Mouse (Mus musculus) neural tube, embryonic 14.5 days (tissue): Measurements from ENCODE around the gene Cnih4. TPM values are rescaled to one million over a fixed set of nuclear protein-coding genes. Genes with fewer than 3 reads are reported as not detected.

ENCODE experiments used
- ATAC-seq: fragments of 200-750 bp; cut with Nextera tagmentation; 2 replicates; pipeline ENCODE4 v1.8.0; 2017; ENCODE audit warnings: low read depth, mild to moderate bottlenecking, moderate TSS enrichment, moderate library complexity
- H3K27ac ChIP-seq: fragments of 300-500 bp; sonication (generic); 2 replicates; pipeline ENCODE4 v1.5.1; 2014; ENCODE audit warnings: low read depth, mild to moderate bottlenecking, control low read depth, low read length, moderate library complexity, mixed read lengths
- H3K27me3 ChIP-seq: fragments of 300-500 bp; sonication (generic); 2 replicates; pipeline ENCODE4 v1.6.1; 2014; ENCODE audit warnings: low read length; ENCODE audit not compliant: control insufficient read depth, insufficient read depth
- H3K36me3 ChIP-seq: fragments of 300-500 bp; sonication (generic); 2 replicates; pipeline ENCODE4 v1.6.1; 2014; ENCODE audit warnings: low read length, mixed read lengths; ENCODE audit not compliant: control insufficient read depth, insufficient read depth
- H3K4me1 ChIP-seq: fragments of 300-500 bp; sonication (generic); 2 replicates; pipeline ENCODE4 v1.6.1; 2014; ENCODE audit warnings: low read length; ENCODE audit not compliant: control insufficient read depth, insufficient read depth
- H3K4me2 ChIP-seq: fragments of 300-500 bp; sonication (generic); 2 replicates; pipeline ENCODE4 v1.6.1; 2014; ENCODE audit warnings: mild to moderate bottlenecking, low read depth, low read length, control low read depth
- H3K4me3 ChIP-seq: fragments of 300-500 bp; sonication (generic); 2 replicates; pipeline ENCODE4 v1.5.1; 2014; ENCODE audit warnings: low read depth, low read length, control low read depth, mixed read lengths
- H3K9ac ChIP-seq: fragments of 300-500 bp; sonication (generic); replicated peaks from 2 replicates; pipeline ENCODE4 v1.6.1; 2014; ENCODE audit warnings: low read depth, mild to moderate bottlenecking, control low read depth, low read length, mixed read lengths
- H3K9me3 ChIP-seq: fragments of 300-500 bp; sonication (generic); 2 replicates; pipeline ENCODE4 v1.6.1; 2016; ENCODE audit warnings: low read length; ENCODE audit not compliant: control insufficient read depth
- WGBS: fragments of 180-500 bp; shearing (Covaris S2); extraction: QIAGEN DNeasy Blood & Tissue Kit; methylation state at CpG from one replicate; pipeline ENCODE4 v1.1.7; 2014; 5-methylcytosine and 5-hydroxymethylcytosine counted together
- polyA plus RNA-seq: library from polyadenylated mRNA; unstranded; fragments of >200 nt; fragmentation: Nextera tagmentation; extraction: Ambion mirVana; gene quantifications from 2 replicates; pipeline ENCODE4 v1.2.1, GENCODE M21; 2014

Gene Cnih4
- polyA plus RNA-seq: 46.8 and 51.8 TPM in 2 replicates

GRCm38 (mm10) chr1:181143950-181144836, at the start of gene Cnih4, which contains the start of gene Nvl:
Gene Cnih4, plus strand, starts transcription at chr1:181144693.
Gene Nvl, minus strand, starts transcription at chr1:181144204.
- Histone ChIP-seq H3K4me2 (peak within 1 kb of the TSS; percentile 73), H3K9me3 (no peaks in the 10 kb centered on the region), H3K9ac (peak within 1 kb of the TSS; percentile 53), H3K27me3 (no peaks in the 10 kb centered on the region), H3K4me3 (peak within 1 kb of the TSS; percentile 92), H3K27ac (peak within 1 kb of the TSS; percentile 62), H3K36me3 (peaks cover 10% of the 10 kb centered on the region), H3K4me1 (peaks cover 12% of the 10 kb centered on the region)
- under 1% methylated on average over 52 of the region's 52 CpGs for WGBS
- peak; percentile 100 for ATAC-seq

DNA sequence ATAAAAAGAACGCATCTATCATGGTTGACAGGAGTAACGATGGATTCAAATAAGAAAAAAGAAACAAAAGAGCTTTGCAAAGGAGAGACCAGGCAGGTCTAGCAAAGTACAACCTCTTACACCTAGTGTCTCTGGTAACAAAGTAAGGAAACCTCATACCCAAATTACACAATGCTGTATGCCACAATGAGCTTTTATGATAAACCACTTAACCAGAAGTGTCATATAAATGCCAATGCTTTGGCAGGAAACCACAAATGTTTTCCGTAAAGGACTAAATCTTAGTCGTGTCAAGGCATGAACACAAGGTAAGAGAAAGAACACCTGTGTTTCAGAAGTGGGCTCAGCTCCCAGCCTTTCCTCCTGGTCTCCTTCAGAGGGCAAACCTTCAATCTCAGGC, 27.4 kb upstream of the Cnih4 start:
- ATAC-seq: no peak
- WGBS: 94% methylated on average over 4 of the region's 4 CpGs

DNA sequence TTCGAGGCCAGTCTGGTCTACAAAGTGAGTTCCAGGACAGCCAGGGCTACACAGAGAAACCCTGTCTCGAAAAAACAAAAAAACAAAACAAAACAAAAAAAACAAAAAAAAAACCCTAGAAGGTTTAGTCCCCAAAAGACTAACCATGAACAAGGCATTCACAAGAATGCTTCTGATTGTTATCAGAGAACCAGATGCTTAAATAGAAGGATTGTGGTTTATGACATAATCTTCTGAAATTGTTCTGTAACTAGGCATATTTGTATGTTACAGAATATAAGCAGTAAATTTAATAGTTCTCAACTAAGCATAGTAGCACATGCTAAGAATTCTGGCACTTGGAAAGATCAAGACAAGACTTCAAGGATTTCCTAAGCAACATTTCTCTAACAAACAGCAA, 20.3 kb upstream of the Cnih4 start:
- Histone ChIP-seq H3K27me3 (no peaks in the 10 kb centered on the region), H3K4me1 (no peaks in the 10 kb centered on the region), H3K9me3 (no peaks in the 10 kb centered on the region), H3K36me3 (peaks cover 57% of the 10 kb centered on the region), H3K4me3 (no peak overlapping the region), H3K4me2 (no peak overlapping the region), H3K9ac (no peak overlapping the region), H3K27ac (no peak overlapping the region)
- 98% methylated on average over 2 of the region's 2 CpGs for WGBS
- no peak for ATAC-seq

More for the DNA sequence above, 27.4 kb upstream of the Cnih4 start:
- Histone ChIP-seq H3K9me3 (no peaks in the 10 kb centered on the region), H3K4me1 (no peaks in the 10 kb centered on the region), H3K27ac (no peak overlapping the region), H3K27me3 (no peaks in the 10 kb centered on the region), H3K9ac (no peak overlapping the region), H3K4me2 (no peak overlapping the region), H3K4me3 (no peak overlapping the region), H3K36me3 (peaks cover 45% of the 10 kb centered on the region)

DNA sequence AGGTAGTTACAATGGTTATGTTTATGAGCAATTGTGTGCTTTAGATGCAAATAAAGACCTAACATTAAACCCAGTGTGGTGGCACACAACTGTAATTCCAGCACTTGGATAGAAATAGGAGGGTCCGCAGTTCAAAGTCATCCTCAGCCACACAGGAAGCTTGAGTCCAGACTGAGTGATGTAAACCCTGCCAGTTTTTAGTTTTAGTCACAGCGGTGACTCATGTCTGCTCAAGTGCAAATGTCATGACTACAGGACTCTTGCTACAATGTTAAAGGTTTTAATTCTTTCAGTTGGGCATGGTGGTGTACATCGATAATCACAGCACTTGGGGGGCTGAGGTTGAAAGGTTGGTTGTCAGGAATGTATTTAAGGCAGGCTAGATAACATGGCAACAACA, 18.6 kb upstream of the Cnih4 start:
- Histone ChIP-seq H3K9ac (no peak overlapping the region), H3K4me2 (no peak overlapping the region), H3K4me3 (no peak overlapping the region), H3K36me3 (peaks cover 65% of the 10 kb centered on the region), H3K27ac (no peak overlapping the region), H3K27me3 (no peaks in the 10 kb centered on the region), H3K9me3 (no peaks in the 10 kb centered on the region), H3K4me1 (no peaks in the 10 kb centered on the region)
- no peak for ATAC-seq
- WGBS: over 99% methylated on average over 3 of the region's 3 CpGs

- H3K27ac ChIP-seq: no peak overlapping the region
- H3K36me3 ChIP-seq: peaks cover 66% of the 10 kb centered on the region
- H3K9ac ChIP-seq: no peak overlapping the region
- H3K4me2 ChIP-seq: no peak overlapping the region
- no peak overlapping the region for H3K4me3 ChIP-seq
- H3K4me1 ChIP-seq: no peaks in the 10 kb centered on the region
- no peak for ATAC-seq
- no peaks in the 10 kb centered on the region for H3K9me3 ChIP-seq
- 94% methylated on average over 9 of the region's 9 CpGs for WGBS
- H3K27me3 ChIP-seq: no peaks in the 10 kb centered on the region
Measured at GRCm38 (mm10) chr1:181126766-181127165, 17.7 kb upstream of the Cnih4 start.

DNA sequence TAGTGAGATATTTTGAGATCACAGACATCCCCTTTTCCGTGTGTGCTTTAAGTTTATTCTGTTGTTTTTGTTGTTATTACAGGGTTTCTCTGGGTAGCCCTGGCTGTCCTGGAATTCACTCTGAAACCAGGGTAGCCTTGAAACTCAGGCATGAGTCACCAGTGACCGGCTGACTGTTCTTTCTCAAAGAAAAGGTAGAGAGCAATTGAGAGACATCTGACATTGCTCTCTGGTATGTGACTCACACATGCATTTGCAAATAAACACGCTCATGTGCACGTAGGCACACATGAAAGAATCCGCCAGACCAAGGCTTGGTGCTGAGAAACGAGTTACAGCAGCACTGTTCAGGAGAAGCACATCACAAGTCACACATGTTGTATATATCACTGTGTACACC, 12.6 kb upstream of the Cnih4 start:
- ATAC-seq: no peak
- 90% methylated on average over 6 of the region's 6 CpGs for WGBS
- H3K27ac ChIP-seq: no peak overlapping the region
- no peaks in the 10 kb centered on the region for H3K27me3 ChIP-seq
- H3K4me1 ChIP-seq: no peaks in the 10 kb centered on the region
- peaks cover 70% of the 10 kb centered on the region for H3K36me3 ChIP-seq
- H3K4me2 ChIP-seq: no peak overlapping the region
- H3K9me3 ChIP-seq: no peaks in the 10 kb centered on the region
- no peak overlapping the region for H3K9ac ChIP-seq
- no peak overlapping the region for H3K4me3 ChIP-seq

GRCm38 (mm10) chr1:181138730-181139129, 5.8 kb upstream of the Cnih4 start:
- no peak overlapping the region for H3K4me3 ChIP-seq
- no peak overlapping the region for H3K4me2 ChIP-seq
- H3K4me1 ChIP-seq: peaks cover 6% of the 10 kb centered on the region
- ATAC-seq: no peak
- peaks cover 38% of the 10 kb centered on the region for H3K36me3 ChIP-seq
- H3K9me3 ChIP-seq: no peaks in the 10 kb centered on the region
- H3K27ac ChIP-seq: no peak overlapping the region
- H3K9ac ChIP-seq: no peak overlapping the region
- no peaks in the 10 kb centered on the region for H3K27me3 ChIP-seq
- 97% methylated on average over 7 of the region's 7 CpGs for WGBS

DNA sequence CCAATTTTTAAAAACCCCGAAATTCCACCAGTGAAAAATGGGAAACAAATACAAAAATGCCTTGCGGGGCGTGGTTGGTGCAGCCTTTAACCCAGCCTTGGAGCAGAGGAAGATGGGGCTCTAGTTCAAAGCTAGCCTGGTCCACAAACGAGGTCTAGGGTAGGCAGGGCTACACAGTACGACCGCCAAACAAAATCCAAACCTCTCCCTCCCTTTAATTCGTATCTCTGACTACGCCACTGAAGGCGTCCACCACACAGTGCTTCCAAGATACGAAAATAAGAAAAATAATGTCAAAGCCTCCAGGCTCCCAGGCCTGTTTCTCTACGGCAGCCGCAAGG, 914 bp upstream of the Cnih4 start:
- H3K4me2 ChIP-seq: peak overlapping the region; percentile 73
- ATAC-seq: peak; percentile 51; the same call in 1 of the 2 replicates
- H3K4me1 ChIP-seq: peaks cover 12% of the 10 kb centered on the region
- peaks cover 10% of the 10 kb centered on the region for H3K36me3 ChIP-seq
- under 1% methylated on average over 12 of the region's 12 CpGs for WGBS
- peak overlapping the region; percentile 92 for H3K4me3 ChIP-seq
- peak overlapping the region; percentile 62 for H3K27ac ChIP-seq
- H3K9me3 ChIP-seq: no peaks in the 10 kb centered on the region
- peak overlapping the region; percentile 53 for H3K9ac ChIP-seq
- H3K27me3 ChIP-seq: no peaks in the 10 kb centered on the region

DNA sequence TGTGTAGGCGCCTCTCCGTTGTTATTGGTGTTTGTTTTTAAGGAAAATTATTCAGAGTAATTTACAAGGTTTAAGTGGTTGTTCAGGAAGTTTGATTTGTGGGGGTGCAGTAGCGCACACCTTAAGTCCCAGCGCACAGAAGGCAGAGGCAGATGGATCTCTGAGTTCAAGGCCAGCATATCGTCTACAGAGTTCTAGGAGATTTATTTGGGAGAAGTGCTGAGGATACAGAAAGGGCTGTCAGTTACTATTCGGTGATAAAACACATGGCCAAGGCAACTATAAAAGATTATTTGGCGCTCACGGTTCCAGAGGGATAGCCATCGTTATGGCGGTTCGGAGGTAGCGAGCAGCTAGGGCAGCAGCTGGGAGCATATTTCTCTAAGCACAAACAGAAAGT, 473 bp downstream of the Cnih4 start:
- H3K4me2 ChIP-seq: peak overlapping the region; percentile 73
- peak overlapping the region; percentile 0; the same call in 1 of the 2 replicates for H3K9ac ChIP-seq
- peaks cover 12% of the 10 kb centered on the region for H3K4me1 ChIP-seq
- peak overlapping the region; percentile 92 for H3K4me3 ChIP-seq
- ATAC-seq: no peak
- peaks cover 6% of the 10 kb centered on the region; the same call in 1 of the 2 replicates for H3K36me3 ChIP-seq
- H3K9me3 ChIP-seq: no peaks in the 10 kb centered on the region
- no peak overlapping the region for H3K27ac ChIP-seq
- WGBS: 10% methylated on average over 12 of the region's 12 CpGs
- no peaks in the 10 kb centered on the region for H3K27me3 ChIP-seq
